Mouse (Mus musculus): ENCODE results near the gene Hsf2. TPM values are rescaled to one million over a fixed set of nuclear protein-coding genes. Genes with fewer than 3 reads are reported as not detected.
A peak's percentile ranks its signal among the peaks of the same experiment; 100 is the strongest.
"Not testable (repeated sequence)": the region's sequence is repeated elsewhere in the genome, so short reads cannot be mapped to it uniquely, and the experiment has no call there.

Gene Hsf2
- polyA plus RNA-seq, 1 experiment, result 9.8 TPM

DNA sequence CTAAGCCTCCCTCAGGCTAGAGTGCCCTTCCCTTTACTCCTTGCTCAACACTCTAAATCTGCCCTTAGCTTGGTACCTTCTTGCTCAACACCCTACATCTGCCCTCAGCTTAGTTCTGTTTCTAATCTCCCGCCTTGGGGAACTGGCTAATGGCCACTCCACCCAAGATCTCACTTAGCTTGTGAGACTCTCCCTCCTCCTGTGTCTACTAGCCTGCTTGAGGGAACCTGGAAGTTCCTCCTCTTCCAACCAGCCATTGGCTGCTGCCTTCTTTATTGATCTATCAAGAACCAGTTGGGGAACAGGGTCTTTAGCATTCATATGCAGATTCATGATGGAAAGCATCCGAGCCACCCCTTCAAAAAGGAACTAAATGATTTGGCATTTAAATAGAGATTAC lies 5.9 kb downstream of the Hsf2 start:
- Histone ChIP-seq H3K4me1 (ENCODE audit: control insufficient read depth, insufficient read depth, insufficient read length, low read length) (peaks cover 3% of the 10 kb centered on the region; the same call in 1 of the 2 replicates), H3K4me3 (ENCODE audit: insufficient read depth, low read depth, low read length) (no peak overlapping the region), H3K27ac (replicated peaks; ENCODE audit: low read depth, low read length) (no peak overlapping the region)

DNA sequence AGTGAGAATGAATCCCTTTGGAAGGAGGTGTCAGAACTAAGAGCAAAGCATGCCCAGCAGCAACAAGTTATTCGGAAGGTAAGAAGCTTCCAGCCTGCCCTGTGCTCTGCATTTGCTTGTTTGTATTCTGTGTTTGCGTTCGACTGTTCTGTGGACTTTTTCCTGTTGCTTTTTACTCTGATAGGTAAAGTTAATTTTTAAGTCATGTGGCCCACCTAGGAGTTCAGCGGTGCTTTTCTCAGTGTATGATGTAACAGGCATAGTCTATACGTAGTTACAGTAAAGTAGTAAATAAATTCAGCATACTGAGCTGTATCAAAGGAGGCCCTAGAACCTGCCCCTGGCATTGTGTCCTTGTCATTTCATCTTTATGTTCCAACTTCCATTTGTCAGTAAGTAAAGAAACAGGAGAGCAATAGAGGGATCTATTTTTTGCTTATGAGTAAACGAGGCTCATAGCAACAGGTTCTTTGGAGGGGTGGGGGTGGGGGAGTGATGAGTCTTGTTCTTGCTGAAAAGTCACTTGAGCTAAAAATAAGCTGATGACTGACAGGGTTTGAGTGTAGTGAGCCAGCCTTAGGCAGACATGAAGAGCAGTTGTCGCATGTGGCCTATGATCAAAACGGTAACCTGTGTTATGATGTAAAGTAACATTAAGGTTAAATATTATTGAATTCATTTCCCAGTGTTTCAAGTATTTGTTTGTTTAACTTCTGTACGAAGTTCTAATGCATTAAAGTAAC lies 13.4 kb downstream of the Hsf2 start:
- H3K4me3 ChIP-seq (ENCODE audit: insufficient read depth, low read depth, low read length), result no peak overlapping the region

DNA sequence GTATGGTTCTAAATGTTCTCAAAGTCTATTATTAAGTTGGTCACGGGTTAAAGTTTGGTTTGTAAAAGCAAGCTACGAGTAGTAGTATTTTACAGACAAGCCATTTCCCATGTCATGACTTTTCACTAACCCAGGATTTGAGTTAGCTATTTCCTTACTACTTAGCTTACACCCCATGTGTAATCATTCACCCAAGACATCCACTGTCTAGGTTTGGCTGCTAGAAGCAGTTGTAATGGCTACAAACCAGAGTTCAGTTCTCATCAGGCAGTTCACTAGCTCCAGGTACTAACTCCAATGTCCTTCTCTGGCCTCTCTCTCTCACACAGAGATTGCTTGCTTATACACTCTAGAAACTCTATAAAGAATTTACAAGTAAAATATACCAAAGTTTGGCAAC lies 28.4 kb downstream of the Hsf2 start:
- Histone ChIP-seq H3K4me3 (ENCODE audit: insufficient read depth, low read depth, low read length) (no peak overlapping the region), H3K27ac (replicated peaks; ENCODE audit: low read depth, low read length) (no peak overlapping the region), H3K4me1 (ENCODE audit: control insufficient read depth, insufficient read depth, insufficient read length, low read length) (no peaks in the 10 kb centered on the region)

More for the DNA sequence above, 13.4 kb downstream of the Hsf2 start:
- no peak overlapping the region for H3K27ac ChIP-seq (replicated peaks; ENCODE audit: low read depth, low read length)
- H3K4me1 ChIP-seq (ENCODE audit: control insufficient read depth, insufficient read depth, insufficient read length, low read length), result no peaks in the 10 kb centered on the region

DNA sequence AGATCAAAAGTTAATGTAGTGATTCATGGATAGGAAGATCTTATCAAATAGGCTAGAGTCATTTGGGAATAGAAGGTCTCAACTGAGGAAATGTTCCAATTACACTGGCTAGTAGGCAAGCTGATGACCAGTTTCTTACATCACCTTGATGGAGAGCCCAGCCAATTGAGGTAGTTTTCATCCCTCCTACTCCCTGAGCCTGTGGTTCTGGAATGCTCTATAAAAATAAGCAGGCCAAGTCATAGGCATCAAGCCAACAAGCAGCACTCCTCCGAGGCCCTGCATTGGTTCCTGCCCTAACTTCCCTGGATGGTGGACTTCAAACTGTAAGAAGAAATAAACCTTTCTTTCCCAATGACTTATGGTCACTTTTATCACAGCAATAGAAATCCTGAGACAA lies 29.1 kb downstream of the Hsf2 start:
- Histone ChIP-seq H3K4me3 (ENCODE audit: insufficient read depth, low read depth, low read length) (no peak overlapping the region), H3K27ac (replicated peaks; ENCODE audit: low read depth, low read length) (no peak overlapping the region), H3K4me1 (ENCODE audit: control insufficient read depth, insufficient read depth, insufficient read length, low read length) (no peaks in the 10 kb centered on the region)

DNA sequence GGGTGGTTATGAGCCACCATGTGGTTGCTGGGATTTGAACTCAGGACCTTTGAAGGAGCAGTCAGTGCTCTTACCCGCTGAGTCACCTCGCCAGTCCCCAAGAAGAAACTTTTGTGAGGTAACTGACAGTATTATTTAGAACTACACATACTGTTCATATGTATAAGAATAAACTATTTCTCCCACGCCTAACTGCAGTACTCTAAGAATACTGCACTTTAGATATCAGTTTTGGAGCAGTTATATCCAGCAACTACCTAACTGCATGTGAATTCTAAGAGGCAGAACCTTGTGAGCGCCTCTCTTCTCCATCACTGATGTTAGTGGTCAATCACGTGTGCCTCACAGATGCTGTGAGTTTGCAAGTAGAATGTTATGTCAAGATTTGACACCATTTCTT lies 40.3 kb downstream of the Hsf2 start:
- Histone ChIP-seq H3K4me1 (ENCODE audit: control insufficient read depth, insufficient read depth, insufficient read length, low read length) (peaks cover 4% of the 10 kb centered on the region), H3K27ac (replicated peaks; ENCODE audit: low read depth, low read length) (no peak overlapping the region), H3K4me3 (ENCODE audit: insufficient read depth, low read depth, low read length) (no peak overlapping the region)

DNA sequence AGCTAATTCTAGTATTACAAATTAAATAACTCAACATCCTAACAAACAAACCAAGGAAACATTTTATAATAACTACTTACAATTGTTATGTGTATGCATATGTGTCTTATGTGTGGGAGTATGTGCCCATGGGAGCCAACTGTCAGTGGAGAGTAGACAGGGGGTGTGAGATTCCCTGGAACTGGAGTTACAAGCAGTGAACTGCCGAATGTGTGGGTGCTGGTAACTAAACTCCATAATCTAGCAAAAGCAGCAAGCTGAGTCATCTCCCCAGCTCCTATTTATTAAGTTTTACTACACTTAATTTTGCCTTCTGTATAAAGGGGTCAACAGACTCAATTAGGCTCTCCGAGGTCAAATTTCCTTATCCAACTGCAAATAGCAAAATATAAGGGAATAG lies 44.9 kb downstream of the Hsf2 start:
- Histone ChIP-seq H3K4me3 (ENCODE audit: insufficient read depth, low read depth, low read length) (peak overlapping the region; percentile 26; the same call in 1 of the 2 replicates), H3K4me1 (ENCODE audit: control insufficient read depth, insufficient read depth, insufficient read length, low read length) (peaks cover 4% of the 10 kb centered on the region), H3K27ac (replicated peaks; ENCODE audit: low read depth, low read length) (no peak overlapping the region)

DNA sequence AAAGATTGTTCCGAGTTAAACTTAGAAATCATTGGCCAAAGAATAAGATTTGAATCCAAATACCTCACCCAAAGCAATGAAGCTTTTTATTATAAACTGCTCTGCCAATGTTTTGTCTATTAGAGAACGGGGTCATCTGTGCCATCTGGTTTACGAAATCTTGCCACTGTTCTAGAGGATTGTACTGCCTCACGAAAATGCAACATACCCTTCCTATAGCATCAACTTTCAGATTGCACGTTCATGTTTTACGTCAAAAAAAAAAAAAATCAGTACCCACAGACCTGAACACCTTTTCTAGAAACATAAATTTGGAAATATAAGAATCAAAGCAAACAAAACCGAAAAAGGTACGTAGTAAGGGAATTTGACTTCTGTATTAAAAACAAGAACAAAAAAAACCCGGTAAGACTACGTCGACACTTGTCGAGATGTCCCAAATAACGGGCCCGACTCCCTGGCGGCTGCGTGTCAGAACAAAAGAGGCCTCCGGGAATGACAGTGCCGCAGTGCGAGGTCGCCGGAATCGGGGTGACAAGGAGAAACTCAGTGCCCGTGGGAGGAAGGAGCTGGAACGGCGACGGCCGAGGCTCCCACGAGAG lies 45.5 kb downstream of the Hsf2 start:
- H3K27ac ChIP-seq (replicated peaks; ENCODE audit: low read depth, low read length), result peak overlapping the region; percentile 90
- peak overlapping the region; percentile 99 for H3K4me3 ChIP-seq (ENCODE audit: insufficient read depth, low read depth, low read length)
- H3K4me1 ChIP-seq (ENCODE audit: control insufficient read depth, insufficient read depth, insufficient read length, low read length), result peaks cover 4% of the 10 kb centered on the region

DNA sequence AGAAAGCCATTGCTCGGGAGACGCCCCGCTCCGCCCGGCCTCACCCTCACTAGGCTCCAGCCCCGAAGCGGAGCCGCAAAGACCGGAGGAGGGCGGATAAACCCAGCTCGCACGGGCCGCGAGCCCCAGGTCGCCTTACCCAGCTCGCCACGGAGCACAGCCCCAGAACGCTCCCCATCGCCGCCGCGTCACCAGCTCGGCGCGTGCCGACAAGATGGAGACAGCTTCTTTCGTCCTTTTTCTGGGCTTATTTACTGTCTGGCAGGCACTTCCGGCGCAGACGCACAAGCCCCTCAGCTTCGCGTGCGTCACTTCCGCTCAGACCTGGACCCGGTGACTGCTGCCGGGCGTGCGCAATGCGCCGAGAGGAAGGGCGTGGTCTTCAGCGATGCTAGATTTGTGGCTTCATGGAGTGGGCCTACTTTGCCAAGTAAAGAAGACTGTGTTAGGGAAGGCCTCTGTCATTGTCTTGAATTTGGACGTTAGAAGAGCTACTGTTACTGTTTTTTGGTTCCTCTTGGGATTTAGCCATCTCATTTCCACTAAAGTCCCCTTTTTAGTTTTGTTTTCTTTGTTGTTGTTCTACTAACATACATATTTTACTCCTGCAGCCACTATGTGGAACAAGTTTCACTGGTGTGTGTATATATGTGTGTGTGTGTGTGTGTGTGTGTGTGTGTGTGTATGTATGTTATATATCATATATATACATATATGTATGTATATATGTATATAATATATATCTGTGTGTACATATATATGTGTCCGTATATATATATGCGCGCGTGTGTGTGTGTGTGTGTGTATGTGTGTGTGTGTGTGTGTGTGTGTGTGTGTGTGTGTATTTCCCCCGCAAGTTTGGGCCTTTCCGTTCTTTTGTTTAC lies 46.3 kb downstream of the Hsf2 start, which contains the start of gene Serinc1:
Gene Serinc1 (minus strand): TSS at position 313 of the 884 bp plus-strand sequence.
- Histone ChIP-seq H3K27ac (replicated peaks; ENCODE audit: low read depth, low read length) (peak within 1 kb of the TSS; percentile 90), H3K4me1 (ENCODE audit: control insufficient read depth, insufficient read depth, insufficient read length, low read length) (peaks cover 4% of the 10 kb centered on the region), H3K4me3 (ENCODE audit: insufficient read depth, low read depth, low read length) (peak within 1 kb of the TSS; percentile 99)

DNA sequence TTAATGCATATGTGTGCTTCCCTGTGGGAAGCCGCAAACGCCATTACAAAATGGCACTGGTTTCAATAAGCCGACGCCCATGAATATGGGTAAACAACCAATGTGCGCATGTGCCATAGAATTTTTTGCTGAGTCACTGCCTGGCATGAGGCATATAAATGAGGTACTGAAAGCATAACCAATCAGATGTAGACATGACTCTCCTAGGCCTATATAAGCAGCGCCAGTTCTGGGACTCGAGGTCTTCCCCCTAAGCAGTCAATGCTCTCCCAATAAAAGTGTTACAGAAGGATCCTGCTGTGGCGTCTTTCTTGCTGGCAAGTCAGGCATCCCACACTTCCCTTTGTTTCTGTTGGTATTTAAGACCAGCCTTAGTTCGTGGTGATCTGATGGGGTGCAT lies 57.7 kb downstream of the Hsf2 start:
- not testable (repeated sequence) for H3K4me1 ChIP-seq (ENCODE audit: control insufficient read depth, insufficient read depth, insufficient read length, low read length); H3K27ac ChIP-seq (replicated peaks; ENCODE audit: low read depth, low read length)

DNA sequence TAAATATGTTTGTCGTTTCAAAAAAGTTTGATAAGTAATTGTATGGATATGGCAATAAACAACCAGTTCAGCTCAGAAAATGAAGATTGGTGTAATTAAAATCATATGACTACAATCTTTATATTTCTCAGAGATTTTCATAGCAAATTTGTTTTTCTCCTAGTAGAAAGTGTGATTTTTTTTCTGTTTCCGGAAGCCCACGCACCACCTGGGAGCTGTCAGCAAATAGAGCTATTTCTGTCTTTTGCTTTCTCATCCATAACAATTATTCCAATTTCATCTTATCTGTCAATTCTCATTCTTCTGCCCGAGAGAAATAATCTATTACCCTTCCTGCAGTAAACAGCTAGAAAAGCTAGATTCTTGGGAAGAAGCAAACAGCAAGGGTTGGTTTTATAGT lies 63.4 kb downstream of the Hsf2 start:
- Histone ChIP-seq H3K27ac (replicated peaks; ENCODE audit: low read depth, low read length) (no peak overlapping the region), H3K4me1 (ENCODE audit: control insufficient read depth, insufficient read depth, insufficient read length, low read length) (no peaks in the 10 kb centered on the region), H3K4me3 (ENCODE audit: insufficient read depth, low read depth, low read length) (no peak overlapping the region)

More for the DNA sequence above, 57.7 kb downstream of the Hsf2 start:
- H3K4me3 ChIP-seq (ENCODE audit: insufficient read depth, low read depth, low read length), result not testable (repeated sequence)

DNA sequence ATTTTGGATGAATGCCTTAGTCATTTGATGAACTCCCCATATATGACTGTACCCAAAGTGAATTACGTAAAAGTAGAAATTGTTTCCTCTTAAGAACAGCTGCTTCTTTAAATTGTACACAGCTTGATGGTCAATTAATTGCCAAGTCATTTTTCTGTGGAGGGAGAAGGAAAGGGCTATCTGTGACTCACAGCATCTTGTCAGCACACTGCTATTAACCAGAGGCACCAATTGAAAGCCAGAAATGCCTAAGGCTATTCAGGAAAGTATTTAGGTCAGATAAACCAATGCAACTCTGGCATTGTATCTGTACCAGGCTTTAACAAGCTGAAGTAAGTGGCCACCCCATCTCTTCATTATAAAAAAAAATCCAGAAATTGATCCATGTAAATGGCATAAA lies 67.5 kb downstream of the Hsf2 start:
- Histone ChIP-seq H3K4me1 (ENCODE audit: control insufficient read depth, insufficient read depth, insufficient read length, low read length) (no peaks in the 10 kb centered on the region), H3K4me3 (ENCODE audit: insufficient read depth, low read depth, low read length) (no peak overlapping the region), H3K27ac (replicated peaks; ENCODE audit: low read depth, low read length) (no peak overlapping the region)

DNA sequence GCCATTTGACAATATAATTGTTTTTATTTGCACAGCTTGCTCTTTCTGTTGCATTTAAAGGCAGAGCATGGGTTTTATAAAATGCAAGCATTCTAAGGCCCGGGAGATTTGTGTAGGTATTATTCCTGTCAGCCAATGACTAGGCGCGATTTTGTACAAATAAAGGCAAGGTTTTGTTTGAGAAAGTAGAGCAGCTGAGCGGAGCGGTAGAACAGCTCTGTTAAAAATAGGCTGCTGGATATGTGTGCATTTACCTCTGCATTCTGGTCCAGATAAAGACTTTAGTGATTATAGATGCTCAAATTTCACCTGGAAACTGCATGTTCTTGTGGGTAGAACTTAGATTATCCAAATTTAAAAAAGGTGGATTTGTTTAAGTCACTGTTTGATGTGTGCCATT lies 71.4 kb downstream of the Hsf2 start:
- no peak overlapping the region for H3K4me3 ChIP-seq (ENCODE audit: insufficient read depth, low read depth, low read length)
- H3K27ac ChIP-seq (replicated peaks; ENCODE audit: low read depth, low read length), result no peak overlapping the region
- H3K4me1 ChIP-seq (ENCODE audit: control insufficient read depth, insufficient read depth, insufficient read length, low read length), result no peaks in the 10 kb centered on the region
